Mouse (Mus musculus) monocyte, adult 2 months (primary cell): ENCODE measurements around the gene Actr3.

Source experiments
- DNase-seq, 2 experiments: peaks; one replicate each; pipeline ENCODE4 v3.0.0; 2022; ENCODE audit warnings: low spot score in 2 of 2, low read depth in 1 of 2

Actr3 gene

GRCm38 (mm10) chr1:125365576-125365975, 70.0 kb downstream of the Actr3 start:
- no peak for DNase-seq

GRCm38 (mm10) chr1:125351416-125352037, 84.0 kb downstream of the Actr3 start:
- DNase-seq: no peak

GRCm38 (mm10) chr1:125350843-125351242, 84.7 kb downstream of the Actr3 start:
- DNase-seq: no peak

- DNase-seq: no peak
Observed at GRCm38 (mm10) chr1:125345854-125346253, 89.7 kb downstream of the Actr3 start.

- no peak for DNase-seq
Observed at GRCm38 (mm10) chr1:125345448-125345847, 90.1 kb downstream of the Actr3 start.

- no peak for DNase-seq
Observed at GRCm38 (mm10) chr1:125343105-125343504, 92.4 kb downstream of the Actr3 start.
